Mouse (Mus musculus) cerebellum, adult 11 months (tissue): Measurements from ENCODE around the gene Tpp2.
A peak's percentile ranks its signal among the peaks of the same experiment; 100 is the strongest.
"Not testable (repeated sequence)": the region's sequence is repeated elsewhere in the genome, so short reads cannot be mapped to it uniquely, and the experiment has no call there.

ENCODE experiments used
- DNase-seq: peaks from one replicate; pipeline ENCODE4 v3.0.0; 2022

Tpp2 gene

DNA sequence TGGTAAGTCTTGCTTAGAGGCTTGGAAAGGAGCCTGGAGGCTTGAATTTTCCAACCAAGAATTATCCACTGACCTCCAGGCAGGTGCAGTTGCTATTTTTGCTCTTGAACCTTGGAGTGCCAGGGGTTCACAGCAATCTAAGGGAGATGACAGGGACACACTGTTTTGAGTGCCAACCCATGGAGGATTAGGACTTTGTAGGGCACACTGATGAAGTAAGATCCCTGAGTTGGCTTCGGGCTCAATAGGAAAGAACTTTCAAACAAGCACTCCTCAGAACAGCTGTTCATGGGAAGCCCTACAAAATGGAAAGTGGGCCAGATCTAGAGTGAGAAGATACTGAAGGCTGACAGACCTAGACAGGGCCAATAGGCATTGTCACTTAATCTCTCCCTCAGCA lies 89.2 kb downstream of the Tpp2 start:
- no peak for DNase-seq

DNA sequence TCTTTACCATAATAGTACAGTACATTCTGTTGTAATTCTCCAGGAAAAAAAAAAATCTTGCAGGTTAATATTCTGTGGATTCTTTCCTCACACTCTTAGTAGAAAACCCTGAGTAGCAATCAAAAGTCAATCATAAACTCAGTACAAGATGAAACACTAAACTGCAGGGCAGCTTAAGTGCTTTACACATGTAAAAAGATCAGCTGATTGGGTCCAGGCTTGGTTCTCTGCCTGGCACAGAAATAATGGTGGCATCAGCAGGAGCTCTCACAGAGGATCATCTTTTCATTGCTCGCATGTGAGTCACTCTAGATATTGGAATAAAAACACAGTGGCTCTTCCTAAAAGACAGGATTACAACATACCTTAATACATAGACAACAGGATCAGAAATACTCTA lies 94.2 kb downstream of the Tpp2 start:
- no peak for DNase-seq

DNA sequence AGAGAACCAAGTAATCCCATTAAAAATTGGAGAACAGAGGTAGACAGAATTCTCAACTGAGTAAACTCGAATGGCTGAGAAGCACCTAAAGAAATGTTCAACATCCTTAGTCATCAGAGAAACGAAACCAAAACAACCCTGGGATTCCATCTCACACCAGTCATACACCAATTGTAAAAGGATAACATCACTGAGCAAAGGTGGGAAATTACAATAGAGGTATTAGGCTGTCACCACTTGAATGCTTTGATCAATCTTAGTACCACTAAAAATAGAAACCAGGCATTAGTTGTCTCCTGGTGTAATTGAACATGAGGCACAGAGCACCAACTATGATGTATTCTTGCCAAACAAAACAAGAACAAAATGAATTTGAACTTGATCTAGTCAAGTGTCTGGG lies 98.8 kb downstream of the Tpp2 start:
- no peak for DNase-seq

DNA sequence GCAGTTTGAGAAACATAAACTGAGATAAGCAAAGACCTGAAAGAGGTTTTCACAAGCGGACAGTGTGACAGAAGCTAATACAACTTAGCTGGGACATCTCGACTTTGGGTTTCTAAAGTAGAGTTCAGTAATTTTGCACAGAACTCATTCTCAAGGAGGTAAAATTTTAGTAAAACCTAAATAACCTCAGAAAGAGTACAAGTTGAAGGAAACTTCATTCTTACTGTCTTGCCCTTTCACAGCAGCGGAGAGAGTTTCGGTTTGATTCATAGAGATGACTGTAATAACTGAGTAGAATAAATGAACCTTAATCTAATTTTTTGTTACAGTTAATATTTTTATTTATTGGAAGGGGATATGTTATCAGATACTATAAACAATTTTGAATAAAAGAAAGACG lies 99.5 kb downstream of the Tpp2 start:
- no peak for DNase-seq

DNA sequence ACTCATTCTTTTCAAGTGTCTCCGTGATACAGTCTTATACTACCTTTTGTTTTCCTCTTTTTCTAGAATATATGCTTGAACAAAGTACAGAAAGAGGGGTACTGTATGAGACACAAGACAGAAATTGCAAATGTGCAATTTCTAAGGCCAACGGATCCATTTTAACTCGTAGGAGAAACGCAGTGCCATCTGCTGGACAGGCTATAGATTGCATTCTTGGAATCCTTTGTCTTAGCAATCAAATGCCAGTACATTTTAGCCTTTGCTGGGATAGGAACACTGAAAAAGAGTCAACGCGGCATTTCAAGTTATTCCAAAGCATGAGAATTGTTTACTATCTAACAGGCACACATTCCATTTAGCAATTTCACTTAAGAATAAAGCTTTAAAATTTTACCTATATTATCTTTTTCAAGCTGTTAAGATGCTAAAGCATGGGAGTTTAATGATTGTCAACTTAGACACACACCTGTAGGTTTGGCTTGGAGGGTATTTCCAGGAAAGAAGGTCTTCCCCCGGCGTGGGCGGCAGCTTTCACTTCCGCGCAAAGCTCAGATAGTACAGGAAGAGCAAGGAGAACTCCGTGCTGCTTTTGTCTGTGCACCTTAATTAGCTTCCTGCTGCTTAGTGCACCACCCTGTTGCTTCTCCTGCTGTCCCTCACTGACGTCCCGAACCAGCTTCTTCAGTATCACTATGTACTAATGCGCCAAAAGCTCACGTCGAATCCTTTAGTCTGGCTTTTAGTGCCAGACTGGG lies 108.5 kb downstream of the Tpp2 start:
- DNase-seq: peak; percentile 29

DNA sequence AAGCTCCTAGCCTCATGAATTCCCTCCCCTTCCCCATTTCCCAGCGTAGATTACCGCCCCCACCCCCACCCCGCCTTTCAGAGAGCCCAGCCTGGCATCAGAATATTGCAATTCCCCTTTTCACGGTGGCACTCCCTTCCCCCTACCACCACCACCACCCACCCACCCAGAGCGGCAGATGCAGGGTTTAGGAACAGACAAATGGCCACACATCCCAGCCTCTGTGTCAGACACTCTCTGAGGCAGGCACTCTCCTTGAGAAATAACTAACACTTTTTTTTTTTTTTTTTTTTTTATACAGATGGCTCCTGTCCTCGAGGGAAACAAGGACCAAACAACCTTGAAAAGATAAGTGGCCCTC lies 109.1 kb downstream of the Tpp2 start:
- no peak for DNase-seq

DNA sequence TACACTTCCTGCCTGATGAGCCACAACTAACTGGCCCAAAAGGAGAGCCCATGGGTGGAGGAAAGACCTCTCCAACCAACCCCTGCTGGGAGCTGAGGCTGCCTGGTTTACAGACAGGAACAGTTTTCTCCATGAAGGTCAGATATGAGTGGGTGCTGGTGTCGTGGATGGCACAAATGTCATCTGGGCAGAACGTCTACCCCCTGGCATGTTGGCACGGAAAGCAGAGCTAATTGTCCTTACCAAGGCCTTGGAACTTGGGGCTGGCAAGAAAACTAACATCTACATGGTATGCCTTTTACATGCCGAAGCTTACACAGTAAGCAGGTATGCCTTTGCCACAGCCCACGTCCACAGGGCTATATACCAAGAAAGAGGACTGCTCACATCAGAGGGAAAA lies 112.2 kb downstream of the Tpp2 start:
- DNase-seq: not testable (repeated sequence)

DNA sequence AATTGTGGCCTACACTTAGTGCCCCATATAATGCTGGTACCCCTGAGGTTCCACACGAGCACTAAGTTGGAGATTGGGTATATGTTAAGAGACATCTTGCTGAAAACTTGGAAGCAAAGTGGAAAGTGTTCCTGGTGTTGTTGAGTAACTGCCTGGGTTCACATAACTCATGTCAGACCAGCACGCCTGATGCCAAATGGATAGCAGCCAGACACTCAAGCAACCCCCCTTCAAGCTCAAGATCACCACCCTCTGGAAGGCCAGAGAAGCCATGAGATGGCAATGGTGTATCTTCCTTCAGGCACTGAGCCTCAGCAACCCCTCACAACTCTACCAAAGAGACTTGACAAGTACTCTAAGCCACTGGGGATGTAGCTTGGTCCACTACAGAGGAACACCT lies 113.1 kb downstream of the Tpp2 start:
- DNase-seq: no peak
